Mouse (Mus musculus) liver, embryonic 14.5 days (tissue): ENCODE measurements around the gene Coro1c.

ENCODE experiments used
- CTCF ChIP-seq: IDR thresholded peaks from 2 replicates; pipeline ENCODE4 v1.5.1; 2016; ENCODE audit warnings: antibody characterized with exemption, low read depth, control low read depth
- EP300 ChIP-seq: IDR thresholded peaks from 2 replicates; pipeline ENCODE4 v1.6.1; 2016; ENCODE audit warnings: antibody characterized with exemption, low read depth

- TF ChIP-seq CTCF (no peak), EP300 (no peak)
Measured at GRCm38 (mm10) chr5:113855696-113856095, 52.9 kb downstream of the Coro1c start.
